Mouse (Mus musculus) hindbrain, embryonic 14.5 days (tissue): Measurements from ENCODE around the gene Shd. TPM values are rescaled to one million over a fixed set of nuclear protein-coding genes. Genes with fewer than 3 reads are reported as not detected.

Experiments used
- polyA plus RNA-seq: library from polyadenylated mRNA; unstranded; fragments of >200 nt; fragmentation: Nextera tagmentation; extraction: Ambion mirVana; gene quantifications from 2 replicates; pipeline ENCODE4 v1.2.1, GENCODE M21; 2014

The Shd gene
- polyA plus RNA-seq, 1 experiment from 2014 or later: 167 TPM

Other genes starting within 250 kb of the Shd start
- gene Adgre4, start 220.5 kb upstream of the Shd start, polyA plus RNA-seq: 0.12 and 0.16 TPM in 2 replicates
- 11.3 TPM in 2 replicates for gene Zfp119a, start 91.5 kb upstream of the Shd start, polyA plus RNA-seq
- gene Zfp959, start 78.4 kb upstream of the Shd start, polyA plus RNA-seq: 14.0 and 16.1 TPM in 2 replicates
- gene Zfp119b, start 21.0 kb upstream of the Shd start, polyA plus RNA-seq: 9.4 and 10.5 TPM in 2 replicates
- gene Ebi3, start 17.8 kb upstream of the Shd start, polyA plus RNA-seq: 5.6 and 8.1 TPM in 2 replicates
- gene Yju2, start 11.4 kb upstream of the Shd start, polyA plus RNA-seq: 15.9 and 18.1 TPM in 2 replicates
- 167 and 175 TPM in 2 replicates for gene Fsd1, start 16.0 kb downstream of the Shd start, polyA plus RNA-seq
- gene Stap2, start 35.1 kb downstream of the Shd start, polyA plus RNA-seq: 5.6 and 6.0 TPM in 2 replicates
- 146 and 151 TPM in 2 replicates for gene Mpnd, start 35.2 kb downstream of the Shd start, polyA plus RNA-seq
- gene Sh3gl1, start 66.2 kb downstream of the Shd start, polyA plus RNA-seq: 91.1 and 94.1 TPM in 2 replicates
- 3.1 and 3.6 TPM in 2 replicates for gene Chaf1a, start 70.0 kb downstream of the Shd start, polyA plus RNA-seq
- 72.0 and 75.6 TPM in 2 replicates for gene Ubxn6, start 104.6 kb downstream of the Shd start, polyA plus RNA-seq
- 95.0 and 98.1 TPM in 2 replicates for gene Hdgfl2, start 109.2 kb downstream of the Shd start, polyA plus RNA-seq
- 0.12 and 0.20 TPM in 2 replicates for gene Plin4, start 139.3 kb downstream of the Shd start, polyA plus RNA-seq
- 1.9 and 2.1 TPM in 2 replicates for gene Plin5, start 147.1 kb downstream of the Shd start, polyA plus RNA-seq
- gene Lrg1, start 151.5 kb downstream of the Shd start, polyA plus RNA-seq: 0.19 and 0.20 TPM in 2 replicates
- gene Sema6b, start 169.9 kb downstream of the Shd start, polyA plus RNA-seq: 18.3 and 20.5 TPM in 2 replicates
- 8.4 and 9.9 TPM in 2 replicates for gene Tnfaip8l1, start 192.0 kb downstream of the Shd start, polyA plus RNA-seq
- gene Mydgf, start 213.5 kb downstream of the Shd start, polyA plus RNA-seq: 67.8 and 70.8 TPM in 2 replicates
- 23.4 and 26.2 TPM in 2 replicates for gene Dpp9, start 248.4 kb downstream of the Shd start, polyA plus RNA-seq